Mouse (Mus musculus): ENCODE data around the gene Tes. TPM values are rescaled to one million over a fixed set of nuclear protein-coding genes. Genes with fewer than 3 reads are reported as not detected.
"Not testable (repeated sequence)": the region's sequence is repeated elsewhere in the genome, so short reads cannot be mapped to it uniquely, and the experiment has no call there.

Gene Tes
- total and polyA plus RNA-seq, 3 experiments: not detected

GRCm38 (mm10) chr6:17060154-17060553 lies 4.8 kb upstream of the Tes start:
- Histone ChIP-seq H3K4me1 (ENCODE audit: control insufficient read depth in 1 of 2, insufficient read depth in 2 of 2) (peaks cover 5 to 17% of the 10 kb centered on the region in 2 experiments; a peak in 3 of 4 replicates), H3K4me3 (replicated peaks in 1 of 3; ENCODE audit: low read depth in 2 of 3, low read length in 2 of 3, poor library complexity in 1 of 3) (no peak overlapping the region), H3K4me2 (ENCODE audit: insufficient read depth, low read depth, poor library complexity, severe bottlenecking) (no peak overlapping the region), H3K9ac (ENCODE audit: insufficient read depth, low read depth) (no peak overlapping the region), H3K27me3 (replicated peaks) (no peaks in the 10 kb centered on the region), H3K9me3 (replicated peaks; ENCODE audit: low read length) (peaks cover 3% of the 10 kb centered on the region), H3K27ac (ENCODE audit: insufficient read depth, low read depth) (no peak overlapping the region), H3K79me2 (replicated peaks; ENCODE audit: control insufficient read depth, extremely low read depth, insufficient read depth, poor library complexity, severe bottlenecking) (no peaks in the 10 kb centered on the region), H3K36me3 (replicated peaks in 1 of 2; ENCODE audit: control insufficient read depth in 1 of 2, insufficient read depth in 1 of 2, low read length in 1 of 2) (no peaks in the 10 kb centered on the region)
- TF ChIP-seq JUND (conservative IDR thresholded peaks at IDR 0.05; ENCODE audit: low read depth, low read length) (peak; percentile 60; the same call in 1 of the 2 replicates), JUN (IDR thresholded peaks at IDR 0.05; ENCODE audit: insufficient read depth, low read depth, low read length) (peak; percentile 16; the same call in 1 of the 2 replicates), EP300 (IDR thresholded peaks at IDR 0.05; ENCODE audit: low read length) (peak; percentile 58; the same call in 1 of the 2 replicates), MAZ (IDR thresholded peaks at IDR 0.05; ENCODE audit: low read depth, low read length) (no peak), POLR2A (IDR thresholded peaks at IDR 0.05; ENCODE audit: low read depth, low read length) (no peak), TBP (conservative IDR thresholded peaks at IDR 0.05; ENCODE audit: low read depth, low read length) (no peak), MEF2A (IDR thresholded peaks at IDR 0.05; ENCODE audit: borderline replicate concordance, low read depth, low read length) (no peak), IRF4 (IDR thresholded peaks at IDR 0.05; ENCODE audit: low read depth, low read length) (peak; percentile 67), RAD21 (IDR thresholded peaks at IDR 0.05; ENCODE audit: low read depth, low read length) (no peak)
- peak; percentile 26 for DNase-seq (ENCODE audit: extremely low read depth)
- in situ Hi-C loops (cut with MboI; ENCODE audit: low pct_ligation_motif_present, low pct_unique_long_range_greater_than_20kb, low sequenced_read_pairs): no loop called here
- dilution Hi-C loops (cut with MboI; ENCODE audit: extremely low pct_ligation_motif_present, extremely low pct_unique_long_range_greater_than_20kb, low sequenced_read_pairs): no loop called here

DNA sequence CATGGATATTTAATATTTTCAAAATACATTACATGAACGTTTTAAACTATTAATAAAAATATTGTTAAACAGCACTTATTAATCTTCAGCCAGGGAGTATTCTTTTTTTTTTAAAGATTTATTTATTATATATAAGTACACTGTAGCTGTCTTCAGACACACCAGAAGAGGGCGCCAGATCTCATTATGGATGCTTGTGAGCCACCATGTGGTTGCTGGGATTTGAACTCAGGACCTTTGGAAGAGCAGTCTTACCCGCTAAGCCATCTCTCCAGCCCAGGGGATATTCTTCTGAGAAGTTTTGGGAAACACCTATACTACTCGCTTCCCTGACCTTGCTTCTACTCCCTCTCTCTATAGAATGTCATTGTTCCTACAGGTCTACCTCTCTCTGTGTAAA lies 3.1 kb upstream of the Tes start:
- H3K36me3 ChIP-seq (replicated peaks in 1 of 2; ENCODE audit: control insufficient read depth in 1 of 2, insufficient read depth in 1 of 2, low read length in 1 of 2); in situ Hi-C loops (cut with MboI; ENCODE audit: low pct_ligation_motif_present, low pct_unique_long_range_greater_than_20kb, low sequenced_read_pairs); H3K4me1 ChIP-seq (ENCODE audit: control insufficient read depth in 1 of 2, insufficient read depth in 2 of 2); H3K27me3 ChIP-seq (replicated peaks); H3K4me3 ChIP-seq (replicated peaks in 1 of 3; ENCODE audit: low read depth in 2 of 3, low read length in 2 of 3, poor library complexity in 1 of 3); dilution Hi-C loops (cut with MboI; ENCODE audit: extremely low pct_ligation_motif_present, extremely low pct_unique_long_range_greater_than_20kb, low sequenced_read_pairs); H3K27ac ChIP-seq (ENCODE audit: insufficient read depth, low read depth); DNase-seq (ENCODE audit: extremely low read depth); H3K9ac ChIP-seq (ENCODE audit: insufficient read depth, low read depth); H3K4me2 ChIP-seq (ENCODE audit: insufficient read depth, low read depth, poor library complexity, severe bottlenecking); H3K79me2 ChIP-seq (replicated peaks; ENCODE audit: control insufficient read depth, extremely low read depth, insufficient read depth, poor library complexity, severe bottlenecking); H3K9me3 ChIP-seq (replicated peaks; ENCODE audit: low read length): not testable (repeated sequence)

DNA sequence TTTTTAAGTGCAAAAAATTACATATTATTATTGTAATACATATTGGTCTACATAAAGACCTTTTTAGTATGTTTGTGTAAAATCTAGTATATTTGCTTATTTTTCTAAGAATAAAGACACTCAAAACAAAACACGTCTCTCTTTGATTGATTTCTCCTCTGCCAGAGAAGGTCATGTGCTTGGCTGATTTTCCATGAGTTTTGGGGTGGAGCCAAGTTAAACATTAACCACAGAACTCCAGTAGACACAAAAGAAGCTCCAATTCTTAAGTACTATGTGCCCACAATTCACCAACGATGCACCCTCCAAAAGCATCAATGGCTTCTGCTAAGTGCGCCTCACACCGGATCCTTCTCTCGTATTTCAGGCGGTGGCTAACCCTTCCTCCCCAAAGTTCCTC lies 2.6 kb upstream of the Tes start:
- TF ChIP-seq POLR2AphosphoS2 (IDR thresholded peaks at IDR 0.05; ENCODE audit: low read depth, low read length): no peak
- TF ChIP-seq MAZ (IDR thresholded peaks at IDR 0.05; ENCODE audit: low read depth, low read length): no peak
- TF ChIP-seq CHD1 (IDR thresholded peaks at IDR 0.05; ENCODE audit: low read depth, low read length): no peak
- no peak for TF ChIP-seq E2F4 (IDR thresholded peaks at IDR 0.05; ENCODE audit: insufficient replicate concordance, low read depth, low read length)
- no peak for TF ChIP-seq TBP (conservative IDR thresholded peaks at IDR 0.05; ENCODE audit: low read depth, low read length)
- TF ChIP-seq KAT2A (IDR thresholded peaks at IDR 0.05; ENCODE audit: insufficient replicate concordance, low read length): no peak
- TF ChIP-seq CHD2 (IDR thresholded peaks at IDR 0.05; ENCODE audit: low read length): no peak
- TF ChIP-seq JUN (IDR thresholded peaks at IDR 0.05; ENCODE audit: insufficient read depth, low read depth, low read length): no peak
- TF ChIP-seq POLR2A (IDR thresholded peaks at IDR 0.05; ENCODE audit: low read depth, low read length): no peak
- TF ChIP-seq PAX5 (IDR thresholded peaks at IDR 0.05; ENCODE audit: low read length): no peak
- no peak for TF ChIP-seq SIN3A (IDR thresholded peaks at IDR 0.05; ENCODE audit: low read length)
- no peak for TF ChIP-seq CTCF (conservative IDR thresholded peaks at IDR 0.05 in 1 of 2, IDR thresholded peaks at IDR 0.05 in 1 of 2; ENCODE audit: low read depth in 2 of 2, low read length in 2 of 2)
- no peak for TF ChIP-seq MYC (IDR thresholded peaks at IDR 0.05; ENCODE audit: low read depth, low read length)
- TF ChIP-seq USF2 (conservative IDR thresholded peaks at IDR 0.05; ENCODE audit: low read depth, low read length): no peak
- no peak for TF ChIP-seq HCFC1 (IDR thresholded peaks at IDR 0.05; ENCODE audit: low read depth, low read length)
- no peak for TF ChIP-seq MXI1 (IDR thresholded peaks at IDR 0.05; ENCODE audit: low read depth, low read length)
- TF ChIP-seq RAD21 (IDR thresholded peaks at IDR 0.05; ENCODE audit: low read depth, low read length): no peak
- Histone ChIP-seq H3K9me3 (replicated peaks; ENCODE audit: low read length) (peaks cover 8% of the 10 kb centered on the region), H3K27ac (ENCODE audit: insufficient read depth, low read depth) (no peak overlapping the region), H3K36me3 (replicated peaks in 1 of 2; ENCODE audit: control insufficient read depth in 1 of 2, insufficient read depth in 1 of 2, low read length in 1 of 2) (no peaks in the 10 kb centered on the region), H3K9ac (ENCODE audit: insufficient read depth, low read depth) (no peak overlapping the region), H3K4me1 (ENCODE audit: control insufficient read depth in 1 of 2, insufficient read depth in 2 of 2) (peaks cover 2 to 4% of the 10 kb centered on the region in 2 experiments; a peak in 2 of 4 replicates), H3K4me3 (replicated peaks in 1 of 3; ENCODE audit: low read depth in 2 of 3, low read length in 2 of 3, poor library complexity in 1 of 3) (no peak overlapping the region), H3K27me3 (replicated peaks) (no peaks in the 10 kb centered on the region), H3K4me2 (ENCODE audit: insufficient read depth, low read depth, poor library complexity, severe bottlenecking) (no peak overlapping the region), H3K79me2 (replicated peaks; ENCODE audit: control insufficient read depth, extremely low read depth, insufficient read depth, poor library complexity, severe bottlenecking) (no peaks in the 10 kb centered on the region)
- dilution Hi-C loops (cut with MboI; ENCODE audit: extremely low pct_ligation_motif_present, extremely low pct_unique_long_range_greater_than_20kb, low sequenced_read_pairs): no loop called here
- in situ Hi-C loops (cut with MboI; ENCODE audit: low pct_ligation_motif_present, low pct_unique_long_range_greater_than_20kb, low sequenced_read_pairs): no loop called here
- no peak for DNase-seq (ENCODE audit: extremely low read depth)

All from CH12.LX (cell line).